Mouse (Mus musculus): ENCODE measurements around the gene Mrpl49. TPM values are rescaled to one million over a fixed set of nuclear protein-coding genes. Genes with fewer than 3 reads are reported as not detected.

Gene Mrpl49
- polyA plus RNA-seq (2015; fragmentation: Nextera tagmentation; extraction: Ambion mirVana): 60.4 and 67.4 TPM in 2 replicates

DNA sequence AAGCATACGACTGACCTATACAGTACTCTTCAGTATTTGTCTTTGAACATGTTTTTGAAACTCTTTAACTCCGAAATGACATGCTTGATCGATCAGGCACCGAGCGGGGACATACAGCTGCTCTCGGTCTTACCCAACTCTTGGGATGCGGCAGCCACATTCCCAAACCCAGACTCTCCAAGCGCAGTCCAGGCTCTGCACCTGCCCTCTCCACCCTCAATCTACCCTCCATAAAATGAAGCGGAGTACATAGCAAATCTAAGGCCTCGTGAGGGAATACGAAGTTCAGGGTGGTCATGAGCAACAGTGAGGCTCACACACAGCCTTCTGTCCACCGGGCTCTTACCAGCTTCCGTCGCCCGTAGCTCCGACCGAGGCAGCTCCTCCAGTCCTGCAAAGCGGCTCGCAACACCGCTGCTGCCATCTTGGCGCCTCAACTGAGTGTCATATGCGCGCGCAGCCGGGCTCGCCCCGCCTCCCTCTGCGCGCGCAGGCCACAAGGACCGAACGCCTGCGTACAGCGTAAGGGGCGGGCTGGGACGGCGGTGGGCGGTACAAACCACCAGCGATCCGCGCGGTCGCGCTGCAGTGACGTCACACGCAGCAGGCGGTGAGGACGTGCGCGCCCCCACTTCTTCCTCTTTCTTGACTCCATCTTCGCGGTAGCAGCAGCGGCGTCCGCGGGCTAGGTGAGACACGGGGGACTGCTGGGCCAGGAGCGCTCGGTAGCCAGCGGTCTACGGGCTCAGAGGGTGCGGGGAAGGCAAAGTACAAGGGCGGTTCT is at the start of gene Mrpl49, which contains the start of gene Fau:
Mrpl49 (minus strand) TSS at position 473 of the 784 bp plus-strand sequence.
Fau (plus strand) TSS at position 532 of the 784 bp plus-strand sequence.
- under 1% methylated on average over 63 of the region's 63 CpGs for WGBS
- H3K4me3 ChIP-seq (ENCODE audit: low read length): peak within 1 kb of the TSS; percentile 90
- peak within 1 kb of the TSS; percentile 94 for H3K9ac ChIP-seq (ENCODE audit: low read length)
- H3K27ac ChIP-seq (ENCODE audit: low read length): peak within 1 kb of the TSS; percentile 83
- no peaks in the 10 kb centered on the region for H3K9me3 ChIP-seq (replicated peaks; ENCODE audit: control insufficient read depth, low read length)
- peak within 1 kb of the TSS; percentile 88 for H3K4me2 ChIP-seq (ENCODE audit: low read depth, low read length)
- H3K4me1 ChIP-seq (ENCODE audit: control insufficient read depth, insufficient read depth, low read length): peaks cover 25% of the 10 kb centered on the region
- H3K27me3 ChIP-seq (ENCODE audit: control insufficient read depth, insufficient read depth, low read length): no peaks in the 10 kb centered on the region
- ATAC-seq (replicated peaks; ENCODE audit: extremely low read depth, insufficient read depth, low FRiP score): peak; percentile 89
- H3K36me3 ChIP-seq (ENCODE audit: control insufficient read depth, insufficient read depth): peaks cover 32% of the 10 kb centered on the region

- ATAC-seq (replicated peaks; ENCODE audit: extremely low read depth, insufficient read depth, low FRiP score): no peak
- H3K4me3 ChIP-seq (ENCODE audit: low read length): no peak within 1 kb of the TSS
- no peaks in the 10 kb centered on the region for H3K36me3 ChIP-seq (ENCODE audit: control insufficient read depth, insufficient read depth)
- H3K27me3 ChIP-seq (ENCODE audit: control insufficient read depth, insufficient read depth, low read length): no peaks in the 10 kb centered on the region
- no peak within 1 kb of the TSS for H3K9ac ChIP-seq (ENCODE audit: low read length)
- H3K27ac ChIP-seq (ENCODE audit: low read length): no peak within 1 kb of the TSS
- 80% methylated on average over 7 of the region's 7 CpGs for WGBS
- no peak within 1 kb of the TSS for H3K4me2 ChIP-seq (ENCODE audit: low read depth, low read length)
- no peaks in the 10 kb centered on the region for H3K4me1 ChIP-seq (ENCODE audit: control insufficient read depth, insufficient read depth, low read length)
- no peaks in the 10 kb centered on the region for H3K9me3 ChIP-seq (replicated peaks; ENCODE audit: control insufficient read depth, low read length)
Observed at GRCm38 (mm10) chr19:6105586-6105985, 48.0 kb upstream of the Mrpl49 start, which contains the start of gene Naaladl1. TSS of gene Naaladl1 (plus strand) at chr19:6105782.

DNA sequence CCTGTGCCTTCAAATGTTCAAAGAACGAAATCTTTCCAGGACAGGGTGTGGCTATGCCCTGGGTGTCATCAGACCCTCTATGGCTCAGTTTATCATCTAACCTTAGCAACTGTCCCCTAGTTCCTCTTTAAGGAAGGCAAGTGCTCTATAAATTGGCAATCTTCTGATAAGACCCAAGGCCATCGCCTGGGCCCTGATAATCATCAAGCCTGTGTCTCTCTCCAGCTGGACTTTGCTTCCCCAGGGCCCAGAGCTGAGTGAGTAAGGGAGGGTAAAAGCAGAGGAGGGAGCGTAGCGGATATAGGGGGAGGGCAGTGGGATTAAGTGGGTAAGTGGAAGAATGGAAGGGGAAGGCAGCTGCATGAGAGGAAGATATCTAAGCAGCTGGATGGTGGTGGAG is 46.9 kb upstream of the Mrpl49 start:
- no peaks in the 10 kb centered on the region for H3K36me3 ChIP-seq (ENCODE audit: control insufficient read depth, insufficient read depth)
- no peaks in the 10 kb centered on the region for H3K9me3 ChIP-seq (replicated peaks; ENCODE audit: control insufficient read depth, low read length)
- no peak overlapping the region for H3K4me2 ChIP-seq (ENCODE audit: low read depth, low read length)
- 64% methylated on average over 4 of the region's 4 CpGs for WGBS
- no peak overlapping the region for H3K27ac ChIP-seq (ENCODE audit: low read length)
- H3K4me3 ChIP-seq (ENCODE audit: low read length): no peak overlapping the region
- no peaks in the 10 kb centered on the region for H3K27me3 ChIP-seq (ENCODE audit: control insufficient read depth, insufficient read depth, low read length)
- H3K9ac ChIP-seq (ENCODE audit: low read length): no peak overlapping the region
- ATAC-seq (replicated peaks; ENCODE audit: extremely low read depth, insufficient read depth, low FRiP score): no peak
- H3K4me1 ChIP-seq (ENCODE audit: control insufficient read depth, insufficient read depth, low read length): no peaks in the 10 kb centered on the region

DNA sequence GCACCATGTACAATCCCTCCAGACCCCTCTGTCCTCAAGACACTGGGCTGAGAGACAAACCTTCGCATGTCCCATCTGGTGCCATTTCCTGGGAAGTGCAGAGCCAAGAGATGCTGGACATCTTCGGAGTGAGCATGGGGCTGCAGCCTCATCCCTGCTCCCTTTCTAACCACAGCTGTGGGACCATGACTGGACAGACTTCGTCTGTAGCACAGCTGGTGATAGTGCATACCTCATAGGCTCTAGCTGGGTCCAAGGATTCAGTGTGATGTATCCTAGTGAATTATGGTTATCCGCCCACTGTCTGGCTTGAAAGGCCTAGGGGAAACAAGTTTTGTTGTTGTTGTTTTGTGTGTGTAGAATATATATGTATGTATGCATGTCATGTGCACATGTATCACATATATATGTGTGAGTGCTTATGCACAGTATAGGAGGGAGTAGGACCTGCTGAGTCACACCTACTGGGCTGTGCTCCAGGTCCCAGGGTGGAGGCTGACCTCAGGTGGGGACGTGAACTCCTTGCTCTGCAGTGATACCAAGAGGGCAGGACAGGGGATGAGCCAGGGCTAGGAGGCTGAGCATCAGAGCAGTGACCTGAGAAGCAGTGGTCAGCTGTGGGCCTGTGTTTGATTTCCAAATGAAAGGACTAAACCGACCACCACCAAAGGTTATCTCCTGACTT is 44.7 kb upstream of the Mrpl49 start:
- H3K4me1 ChIP-seq (ENCODE audit: control insufficient read depth, insufficient read depth, low read length): no peaks in the 10 kb centered on the region
- 67% methylated on average over 6 of the region's 6 CpGs for WGBS
- no peak overlapping the region for H3K4me2 ChIP-seq (ENCODE audit: low read depth, low read length)
- H3K36me3 ChIP-seq (ENCODE audit: control insufficient read depth, insufficient read depth): no peaks in the 10 kb centered on the region
- no peaks in the 10 kb centered on the region for H3K27me3 ChIP-seq (ENCODE audit: control insufficient read depth, insufficient read depth, low read length)
- no peaks in the 10 kb centered on the region for H3K9me3 ChIP-seq (replicated peaks; ENCODE audit: control insufficient read depth, low read length)
- H3K4me3 ChIP-seq (ENCODE audit: low read length): no peak overlapping the region
- no peak overlapping the region for H3K9ac ChIP-seq (ENCODE audit: low read length)
- no peak for ATAC-seq (replicated peaks; ENCODE audit: extremely low read depth, insufficient read depth, low FRiP score)
- no peak overlapping the region for H3K27ac ChIP-seq (ENCODE audit: low read length)

DNA sequence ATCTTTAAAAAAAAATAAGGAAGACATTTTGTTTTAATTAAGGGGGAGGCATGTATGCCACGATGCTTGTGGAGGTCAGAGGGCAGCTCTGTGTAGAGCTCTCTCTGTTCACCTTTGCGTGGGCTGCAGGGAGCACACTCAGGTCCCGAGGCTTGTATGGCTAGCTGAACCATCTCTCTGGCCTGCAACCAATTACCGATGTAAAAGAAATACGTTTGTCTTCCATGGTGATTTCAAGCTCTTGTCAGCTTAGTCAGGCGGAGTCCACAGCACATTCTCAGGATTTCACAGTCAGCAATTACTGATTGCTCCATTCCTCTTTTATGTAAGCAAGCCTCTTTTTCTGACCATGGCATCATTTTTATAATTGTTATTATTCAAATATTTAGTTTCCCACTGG is 43.6 kb upstream of the Mrpl49 start:
- Histone ChIP-seq H3K27me3 (ENCODE audit: control insufficient read depth, insufficient read depth, low read length) (no peaks in the 10 kb centered on the region), H3K4me3 (ENCODE audit: low read length) (no peak overlapping the region), H3K27ac (ENCODE audit: low read length) (no peak overlapping the region), H3K9ac (ENCODE audit: low read length) (no peak overlapping the region), H3K36me3 (ENCODE audit: control insufficient read depth, insufficient read depth) (no peaks in the 10 kb centered on the region), H3K4me1 (ENCODE audit: control insufficient read depth, insufficient read depth, low read length) (no peaks in the 10 kb centered on the region), H3K9me3 (replicated peaks; ENCODE audit: control insufficient read depth, low read length) (no peaks in the 10 kb centered on the region), H3K4me2 (ENCODE audit: low read depth, low read length) (no peak overlapping the region)
- ATAC-seq (replicated peaks; ENCODE audit: extremely low read depth, insufficient read depth, low FRiP score): no peak
- WGBS: 76% methylated on average over 6 of the region's 6 CpGs

DNA sequence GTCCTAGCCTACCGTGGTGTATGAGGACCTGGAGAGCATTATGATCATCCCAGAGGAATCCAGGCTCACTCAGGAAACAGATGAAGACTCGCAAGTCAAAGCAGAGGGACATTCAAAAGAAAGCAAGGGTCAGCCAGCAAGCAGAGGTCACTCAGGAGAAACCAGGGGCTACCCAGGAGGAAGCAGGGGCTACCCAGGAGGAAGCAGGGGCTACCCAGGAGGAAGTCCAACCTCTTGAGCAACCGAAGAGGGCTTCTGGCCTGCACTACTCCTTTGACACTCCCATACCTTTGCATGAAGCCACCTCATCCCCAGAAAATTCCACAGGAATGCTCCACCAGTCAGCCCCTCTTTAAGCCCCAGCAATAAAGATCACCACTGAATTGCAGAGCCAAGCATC is 40.3 kb upstream of the Mrpl49 start:
- H3K4me2 ChIP-seq (ENCODE audit: low read depth, low read length): no peak overlapping the region
- WGBS: 78% methylated on average over 3 of the region's 3 CpGs
- no peaks in the 10 kb centered on the region for H3K36me3 ChIP-seq (ENCODE audit: control insufficient read depth, insufficient read depth)
- H3K4me1 ChIP-seq (ENCODE audit: control insufficient read depth, insufficient read depth, low read length): no peaks in the 10 kb centered on the region
- H3K9ac ChIP-seq (ENCODE audit: low read length): no peak overlapping the region
- H3K27me3 ChIP-seq (ENCODE audit: control insufficient read depth, insufficient read depth, low read length): no peaks in the 10 kb centered on the region
- H3K4me3 ChIP-seq (ENCODE audit: low read length): no peak overlapping the region
- no peak overlapping the region for H3K27ac ChIP-seq (ENCODE audit: low read length)
- ATAC-seq (replicated peaks; ENCODE audit: extremely low read depth, insufficient read depth, low FRiP score): no peak
- H3K9me3 ChIP-seq (replicated peaks; ENCODE audit: control insufficient read depth, low read length): no peaks in the 10 kb centered on the region

GRCm38 (mm10) chr19:6094119-6094518 is 36.5 kb upstream of the Mrpl49 start, which contains the start of gene AC131692.1:
TSS of gene AC131692.1 (plus strand) at chr19:6094419.
- Histone ChIP-seq H3K4me2 (ENCODE audit: low read depth, low read length) (no peak within 1 kb of the TSS), H3K4me1 (ENCODE audit: control insufficient read depth, insufficient read depth, low read length) (no peaks in the 10 kb centered on the region), H3K27ac (ENCODE audit: low read length) (no peak within 1 kb of the TSS), H3K27me3 (ENCODE audit: control insufficient read depth, insufficient read depth, low read length) (no peaks in the 10 kb centered on the region), H3K9ac (ENCODE audit: low read length) (no peak within 1 kb of the TSS), H3K4me3 (ENCODE audit: low read length) (no peak within 1 kb of the TSS), H3K9me3 (replicated peaks; ENCODE audit: control insufficient read depth, low read length) (no peaks in the 10 kb centered on the region), H3K36me3 (ENCODE audit: control insufficient read depth, insufficient read depth) (peaks cover 10% of the 10 kb centered on the region)
- 86% methylated on average over 7 of the region's 7 CpGs for WGBS
- no peak for ATAC-seq (replicated peaks; ENCODE audit: extremely low read depth, insufficient read depth, low FRiP score)

GRCm38 (mm10) chr19:6088841-6089240 is 31.3 kb upstream of the Mrpl49 start:
- H3K4me3 ChIP-seq (ENCODE audit: low read length): no peak overlapping the region
- H3K27me3 ChIP-seq (ENCODE audit: control insufficient read depth, insufficient read depth, low read length): no peaks in the 10 kb centered on the region
- no peaks in the 10 kb centered on the region for H3K9me3 ChIP-seq (replicated peaks; ENCODE audit: control insufficient read depth, low read length)
- peaks cover 11% of the 10 kb centered on the region for H3K4me1 ChIP-seq (ENCODE audit: control insufficient read depth, insufficient read depth, low read length)
- 93% methylated on average over 13 of the region's 13 CpGs for WGBS
- H3K9ac ChIP-seq (ENCODE audit: low read length): no peak overlapping the region
- no peak for ATAC-seq (replicated peaks; ENCODE audit: extremely low read depth, insufficient read depth, low FRiP score)
- H3K27ac ChIP-seq (ENCODE audit: low read length): no peak overlapping the region
- peaks cover 14% of the 10 kb centered on the region for H3K36me3 ChIP-seq (ENCODE audit: control insufficient read depth, insufficient read depth)
- H3K4me2 ChIP-seq (ENCODE audit: low read depth, low read length): no peak overlapping the region

- H3K9me3 ChIP-seq (replicated peaks; ENCODE audit: control insufficient read depth, low read length): no peaks in the 10 kb centered on the region
- peak overlapping the region; percentile 91 for H3K4me2 ChIP-seq (ENCODE audit: low read depth, low read length)
- H3K4me1 ChIP-seq (ENCODE audit: control insufficient read depth, insufficient read depth, low read length): peaks cover 14% of the 10 kb centered on the region
- 0% methylated on average over 17 of the region's 17 CpGs for WGBS
- no peaks in the 10 kb centered on the region for H3K27me3 ChIP-seq (ENCODE audit: control insufficient read depth, insufficient read depth, low read length)
- H3K9ac ChIP-seq (ENCODE audit: low read length): peak overlapping the region; percentile 78
- H3K27ac ChIP-seq (ENCODE audit: low read length): peak overlapping the region; percentile 52
- H3K36me3 ChIP-seq (ENCODE audit: control insufficient read depth, insufficient read depth): peaks cover 17% of the 10 kb centered on the region
- peak overlapping the region; percentile 85 for H3K4me3 ChIP-seq (ENCODE audit: low read length)
- ATAC-seq (replicated peaks; ENCODE audit: extremely low read depth, insufficient read depth, low FRiP score): peak; percentile 57
Observed at GRCm38 (mm10) chr19:6085417-6085879, 27.9 kb upstream of the Mrpl49 start.
